Mouse (Mus musculus) hindbrain, embryonic 13.5 days (tissue): Measurements from ENCODE around the gene Acox3. TPM values are rescaled to one million over a fixed set of nuclear protein-coding genes. Genes with fewer than 3 reads are reported as not detected.

Experiments used
- ATAC-seq: fragments of 200-750 bp; cut with Nextera tagmentation; 2 replicates; pipeline ENCODE4 v1.8.0; 2017; ENCODE audit warnings: moderate TSS enrichment; ENCODE audit not compliant: low FRiP score
- H3K27ac ChIP-seq: fragments of 300-500 bp; sonication (generic); 2 replicates; pipeline ENCODE4 v1.5.1; 2015; ENCODE audit warnings: inconsistent platforms, mild to moderate bottlenecking, moderate library complexity
- H3K27me3 ChIP-seq: fragments of 300-500 bp; sonication (generic); 2 replicates; pipeline ENCODE4 v1.6.1; 2015; ENCODE audit warnings: mild to moderate bottlenecking, inconsistent platforms
- H3K36me3 ChIP-seq: fragments of 300-500 bp; sonication (generic); 2 replicates; pipeline ENCODE4 v1.6.1; 2015; ENCODE audit warnings: mild to moderate bottlenecking, inconsistent platforms
- H3K4me1 ChIP-seq: fragments of 300-500 bp; sonication (generic); replicated peaks from 2 replicates; pipeline ENCODE4 v1.6.1; 2015; ENCODE audit warnings: inconsistent platforms
- H3K4me2 ChIP-seq: fragments of 300-500 bp; sonication (generic); 2 replicates; pipeline ENCODE4 v1.6.1; 2015; ENCODE audit warnings: inconsistent platforms, mild to moderate bottlenecking, moderate library complexity
- H3K4me3 ChIP-seq: fragments of 300-500 bp; sonication (generic); 2 replicates; pipeline ENCODE4 v1.5.1; 2015; ENCODE audit warnings: mild to moderate bottlenecking, inconsistent platforms
- H3K9ac ChIP-seq: fragments of 300-500 bp; sonication (generic); 2 replicates; pipeline ENCODE4 v1.6.1; 2015; ENCODE audit warnings: mild to moderate bottlenecking, inconsistent platforms
- H3K9me3 ChIP-seq: fragments of 300-500 bp; sonication (generic); 2 replicates; pipeline ENCODE4 v1.6.1; 2016; ENCODE audit warnings: inconsistent platforms
- whole genome bisulfite sequencing: fragments of 180-500 bp; shearing (Covaris S2); methylation state at CpG from one replicate; pipeline ENCODE4 v1.1.7; 2015; 5-methylcytosine and 5-hydroxymethylcytosine counted together
- polyA plus RNA-seq: library from polyadenylated mRNA; unstranded; fragments of >200 nt; fragmentation: Nextera tagmentation; extraction: Ambion mirVana; gene quantifications from 2 replicates; pipeline ENCODE4 v1.2.1, GENCODE M21; 2015

Gene Acox3
- polyA plus RNA-seq, 1 experiment from 2014 or later = 16.0 TPM

GRCm38 (mm10) chr5:35623831-35624230, 41.0 kb downstream of the Acox3 start:
- no peak overlapping the region for H3K27ac ChIP-seq
- peaks cover 10% of the 10 kb centered on the region for H3K4me1 ChIP-seq
- no peak overlapping the region for H3K9ac ChIP-seq
- no peak overlapping the region for H3K4me2 ChIP-seq
- H3K36me3 ChIP-seq = no peaks in the 10 kb centered on the region
- no peaks in the 10 kb centered on the region for H3K27me3 ChIP-seq
- no peaks in the 10 kb centered on the region for H3K9me3 ChIP-seq
- no peak for ATAC-seq
- H3K4me3 ChIP-seq = no peak overlapping the region

GRCm38 (mm10) chr5:35624751-35625239, 42.0 kb downstream of the Acox3 start:
- Histone ChIP-seq H3K4me3 (no peak overlapping the region), H3K4me2 (no peak overlapping the region), H3K36me3 (no peaks in the 10 kb centered on the region), H3K9me3 (no peaks in the 10 kb centered on the region), H3K4me1 (peaks cover 11% of the 10 kb centered on the region), H3K9ac (no peak overlapping the region), H3K27ac (no peak overlapping the region), H3K27me3 (no peaks in the 10 kb centered on the region)
- WGBS = 77% methylated on average over 4 of the region's 4 CpGs
- no peak for ATAC-seq

- Histone ChIP-seq H3K27ac (no peak overlapping the region), H3K27me3 (no peaks in the 10 kb centered on the region), H3K4me3 (no peak overlapping the region), H3K9me3 (no peaks in the 10 kb centered on the region), H3K36me3 (no peaks in the 10 kb centered on the region), H3K9ac (no peak overlapping the region), H3K4me1 (peaks cover 6% of the 10 kb centered on the region), H3K4me2 (no peak overlapping the region)
- ATAC-seq = no peak
- 96% methylated on average over 2 of the region's 2 CpGs for WGBS
Measured at GRCm38 (mm10) chr5:35626408-35626807, 43.6 kb downstream of the Acox3 start.

GRCm38 (mm10) chr5:35627307-35627840, 44.5 kb downstream of the Acox3 start:
- no peaks in the 10 kb centered on the region for H3K9me3 ChIP-seq
- H3K36me3 ChIP-seq = no peaks in the 10 kb centered on the region
- no peak overlapping the region for H3K9ac ChIP-seq
- H3K4me1 ChIP-seq = peaks cover 4% of the 10 kb centered on the region
- H3K4me3 ChIP-seq = no peak overlapping the region
- H3K27me3 ChIP-seq = no peaks in the 10 kb centered on the region
- H3K27ac ChIP-seq = no peak overlapping the region
- H3K4me2 ChIP-seq = no peak overlapping the region
- no peak for ATAC-seq
- WGBS = 62% methylated on average over 7 of the region's 7 CpGs

- no peak overlapping the region for H3K4me2 ChIP-seq
- no peak for ATAC-seq
- H3K4me1 ChIP-seq = peaks cover 4% of the 10 kb centered on the region
- no peak overlapping the region for H3K4me3 ChIP-seq
- no peaks in the 10 kb centered on the region for H3K9me3 ChIP-seq
- no peak overlapping the region for H3K9ac ChIP-seq
- no peaks in the 10 kb centered on the region for H3K36me3 ChIP-seq
- H3K27me3 ChIP-seq = no peaks in the 10 kb centered on the region
- 44% methylated on average over 1 of the region's 1 CpGs for WGBS
- H3K27ac ChIP-seq = no peak overlapping the region
Measured at GRCm38 (mm10) chr5:35628685-35629084, 45.8 kb downstream of the Acox3 start.

- H3K9me3 ChIP-seq = no peaks in the 10 kb centered on the region
- H3K4me2 ChIP-seq = no peak overlapping the region
- H3K4me1 ChIP-seq = peaks cover 4% of the 10 kb centered on the region
- H3K27me3 ChIP-seq = no peaks in the 10 kb centered on the region
- no peaks in the 10 kb centered on the region for H3K36me3 ChIP-seq
- ATAC-seq = no peak
- H3K27ac ChIP-seq = no peak overlapping the region
- no peak overlapping the region for H3K9ac ChIP-seq
- no peak overlapping the region for H3K4me3 ChIP-seq
Measured at GRCm38 (mm10) chr5:35629333-35629732, 46.5 kb downstream of the Acox3 start.

GRCm38 (mm10) chr5:35630706-35631105, 47.9 kb downstream of the Acox3 start:
- 85% methylated on average over 1 of the region's 1 CpGs for WGBS
- H3K9me3 ChIP-seq = no peaks in the 10 kb centered on the region
- H3K4me3 ChIP-seq = no peak overlapping the region
- no peaks in the 10 kb centered on the region for H3K27me3 ChIP-seq
- ATAC-seq = no peak
- no peak overlapping the region for H3K27ac ChIP-seq
- no peak overlapping the region for H3K9ac ChIP-seq
- H3K4me1 ChIP-seq = peaks cover 4% of the 10 kb centered on the region
- H3K4me2 ChIP-seq = no peak overlapping the region
- H3K36me3 ChIP-seq = no peaks in the 10 kb centered on the region

GRCm38 (mm10) chr5:35631224-35631623, 48.4 kb downstream of the Acox3 start:
- no peaks in the 10 kb centered on the region for H3K27me3 ChIP-seq
- H3K4me1 ChIP-seq = peaks cover 4% of the 10 kb centered on the region
- no peak overlapping the region for H3K4me2 ChIP-seq
- WGBS = 95% methylated on average over 3 of the region's 3 CpGs
- H3K9me3 ChIP-seq = no peaks in the 10 kb centered on the region
- H3K4me3 ChIP-seq = no peak overlapping the region
- no peak overlapping the region for H3K27ac ChIP-seq
- no peak overlapping the region for H3K9ac ChIP-seq
- no peaks in the 10 kb centered on the region for H3K36me3 ChIP-seq
- no peak for ATAC-seq

- Histone ChIP-seq H3K9me3 (no peaks in the 10 kb centered on the region), H3K9ac (no peak overlapping the region), H3K4me2 (no peak overlapping the region), H3K27me3 (no peaks in the 10 kb centered on the region), H3K4me3 (no peak overlapping the region), H3K4me1 (peaks cover 4% of the 10 kb centered on the region), H3K36me3 (no peaks in the 10 kb centered on the region), H3K27ac (no peak overlapping the region)
- 87% methylated on average over 5 of the region's 5 CpGs for WGBS
- ATAC-seq = no peak
Measured at GRCm38 (mm10) chr5:35631755-35632154, 48.9 kb downstream of the Acox3 start.

- no peak overlapping the region for H3K27ac ChIP-seq
- no peak overlapping the region for H3K4me3 ChIP-seq
- H3K4me2 ChIP-seq = no peak overlapping the region
- no peaks in the 10 kb centered on the region for H3K9me3 ChIP-seq
- H3K4me1 ChIP-seq = peaks cover 4% of the 10 kb centered on the region
- 90% methylated on average over 6 of the region's 6 CpGs for WGBS
- no peaks in the 10 kb centered on the region for H3K36me3 ChIP-seq
- no peak for ATAC-seq
- no peaks in the 10 kb centered on the region for H3K27me3 ChIP-seq
- H3K9ac ChIP-seq = no peak overlapping the region
Measured at GRCm38 (mm10) chr5:35632841-35633240, 50.0 kb downstream of the Acox3 start.

GRCm38 (mm10) chr5:35636016-35636415, 53.2 kb downstream of the Acox3 start:
- no peak overlapping the region for H3K4me3 ChIP-seq
- H3K4me2 ChIP-seq = no peak overlapping the region
- ATAC-seq = no peak
- WGBS = 89% methylated on average over 2 of the region's 2 CpGs
- H3K36me3 ChIP-seq = no peaks in the 10 kb centered on the region
- H3K4me1 ChIP-seq = no peaks in the 10 kb centered on the region
- no peaks in the 10 kb centered on the region for H3K27me3 ChIP-seq
- no peak overlapping the region for H3K27ac ChIP-seq
- H3K9me3 ChIP-seq = no peaks in the 10 kb centered on the region
- no peak overlapping the region for H3K9ac ChIP-seq

- H3K36me3 ChIP-seq = no peaks in the 10 kb centered on the region
- no peak overlapping the region for H3K4me2 ChIP-seq
- no peak overlapping the region for H3K27ac ChIP-seq
- WGBS = 69% methylated on average over 10 of the region's 10 CpGs
- H3K4me3 ChIP-seq = no peak overlapping the region
- ATAC-seq = no peak
- H3K4me1 ChIP-seq = 0 out of 2 replicates have a peak, but pooled peaks cover 4% of the 10 kb centered on the region
- no peak overlapping the region for H3K9ac ChIP-seq
- no peaks in the 10 kb centered on the region for H3K9me3 ChIP-seq
- H3K27me3 ChIP-seq = no peaks in the 10 kb centered on the region
Measured at GRCm38 (mm10) chr5:35641961-35642584, 59.2 kb downstream of the Acox3 start.

GRCm38 (mm10) chr5:35643401-35644048, 60.7 kb downstream of the Acox3 start:
- no peak overlapping the region for H3K4me2 ChIP-seq
- H3K4me3 ChIP-seq = no peak overlapping the region
- no peak overlapping the region for H3K9ac ChIP-seq
- no peaks in the 10 kb centered on the region for H3K36me3 ChIP-seq
- H3K4me1 ChIP-seq = 0 out of 2 replicates have a peak, but pooled peaks cover 4% of the 10 kb centered on the region
- 79% methylated on average over 9 of the region's 9 CpGs for WGBS
- H3K9me3 ChIP-seq = no peaks in the 10 kb centered on the region
- no peaks in the 10 kb centered on the region for H3K27me3 ChIP-seq
- no peak overlapping the region for H3K27ac ChIP-seq
- no peak for ATAC-seq
